Mouse (Mus musculus): Measurements from ENCODE around the gene Rassf4. TPM values are rescaled to one million over a fixed set of nuclear protein-coding genes. Genes with fewer than 3 reads are reported as not detected.

Rassf4 gene
- total RNA-seq, 2 experiments from 2014 or later, result 4.3 to 4.8 TPM

DNA sequence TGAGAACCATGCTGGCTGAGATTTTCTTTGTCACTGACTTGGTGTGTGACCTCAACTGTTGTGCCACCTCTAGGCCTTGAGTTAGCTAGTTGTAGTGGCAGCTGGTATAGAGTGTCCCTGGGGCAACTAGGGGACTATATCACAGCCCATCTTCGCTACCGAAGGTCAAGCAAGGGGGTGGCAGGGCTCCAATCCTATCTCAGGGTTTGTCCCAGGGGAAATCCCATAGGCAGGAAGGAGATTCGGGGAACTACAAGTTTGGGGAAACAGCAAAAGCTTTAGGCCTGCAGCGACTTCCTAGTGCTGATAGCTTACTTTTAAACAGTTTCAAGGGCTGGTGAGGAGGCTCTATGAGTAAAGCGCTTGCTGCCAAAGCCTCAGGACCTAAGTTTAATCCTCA is 1.4 kb downstream of the Rassf4 start:
- DNase-seq (ENCODE audit: low spot score in 2 of 2), result no peak

DNA sequence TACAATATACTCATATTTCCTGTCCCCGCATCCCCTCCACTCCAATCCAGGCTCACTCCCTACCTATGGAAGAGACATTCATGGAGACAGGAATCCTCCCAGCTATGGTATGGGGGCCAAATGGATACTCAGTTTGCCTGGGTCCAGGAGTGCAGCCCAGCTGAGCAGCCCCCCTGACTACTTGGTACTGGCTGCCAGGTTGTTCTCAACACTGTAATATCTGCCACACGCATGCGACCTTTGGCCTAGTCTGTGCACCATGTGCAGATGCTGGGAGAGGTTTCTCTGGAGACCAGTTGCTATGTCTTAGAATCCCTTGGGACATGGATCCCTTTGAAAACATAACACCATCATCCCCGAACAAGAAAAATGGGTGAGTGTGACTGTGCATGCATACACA is 2.0 kb downstream of the Rassf4 start:
- DNase-seq (ENCODE audit: low spot score in 2 of 2), result no peak

DNA sequence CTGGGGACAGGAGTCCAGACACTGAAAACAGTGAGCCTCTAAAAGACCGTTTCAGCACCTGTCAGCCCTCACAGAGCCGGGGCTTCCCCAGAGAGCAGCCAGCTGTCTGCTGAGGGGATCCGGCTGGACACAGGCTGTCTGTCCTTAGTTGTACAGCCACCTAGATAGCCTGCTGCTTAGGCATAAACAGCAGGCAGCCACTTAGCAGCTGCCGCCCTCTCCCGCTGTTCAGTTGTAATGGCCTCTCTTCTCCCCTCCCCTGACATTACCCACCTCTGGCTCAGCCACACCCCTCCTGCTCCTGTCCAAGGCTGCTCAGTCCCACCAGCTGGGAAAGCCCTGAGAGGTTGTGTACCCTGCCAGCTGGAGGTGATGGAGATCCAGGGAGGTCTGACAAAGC is 2.7 kb downstream of the Rassf4 start:
- DNase-seq (ENCODE audit: low spot score in 2 of 2), result no peak

DNA sequence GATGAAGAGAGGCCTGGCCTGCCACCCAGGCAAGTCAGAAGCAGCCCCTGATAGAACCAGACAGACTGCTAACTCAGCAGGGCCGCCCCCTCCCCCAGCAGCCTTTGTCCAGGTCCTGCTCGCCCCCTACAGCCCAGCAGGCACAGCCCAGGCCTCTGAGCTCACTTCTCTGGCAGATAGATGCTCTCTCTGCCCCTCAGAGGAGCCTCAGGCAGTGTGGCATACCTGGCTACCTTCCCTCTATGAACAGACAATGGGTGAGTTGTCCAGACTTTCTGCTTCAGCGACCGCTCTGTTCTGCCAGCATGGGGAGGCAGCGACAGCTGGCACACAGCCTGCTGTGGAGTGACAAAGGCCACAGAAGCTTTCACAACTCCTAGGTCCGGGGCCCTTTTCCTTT is 3.6 kb downstream of the Rassf4 start:
- no peak for DNase-seq (ENCODE audit: low spot score in 2 of 2)

DNA sequence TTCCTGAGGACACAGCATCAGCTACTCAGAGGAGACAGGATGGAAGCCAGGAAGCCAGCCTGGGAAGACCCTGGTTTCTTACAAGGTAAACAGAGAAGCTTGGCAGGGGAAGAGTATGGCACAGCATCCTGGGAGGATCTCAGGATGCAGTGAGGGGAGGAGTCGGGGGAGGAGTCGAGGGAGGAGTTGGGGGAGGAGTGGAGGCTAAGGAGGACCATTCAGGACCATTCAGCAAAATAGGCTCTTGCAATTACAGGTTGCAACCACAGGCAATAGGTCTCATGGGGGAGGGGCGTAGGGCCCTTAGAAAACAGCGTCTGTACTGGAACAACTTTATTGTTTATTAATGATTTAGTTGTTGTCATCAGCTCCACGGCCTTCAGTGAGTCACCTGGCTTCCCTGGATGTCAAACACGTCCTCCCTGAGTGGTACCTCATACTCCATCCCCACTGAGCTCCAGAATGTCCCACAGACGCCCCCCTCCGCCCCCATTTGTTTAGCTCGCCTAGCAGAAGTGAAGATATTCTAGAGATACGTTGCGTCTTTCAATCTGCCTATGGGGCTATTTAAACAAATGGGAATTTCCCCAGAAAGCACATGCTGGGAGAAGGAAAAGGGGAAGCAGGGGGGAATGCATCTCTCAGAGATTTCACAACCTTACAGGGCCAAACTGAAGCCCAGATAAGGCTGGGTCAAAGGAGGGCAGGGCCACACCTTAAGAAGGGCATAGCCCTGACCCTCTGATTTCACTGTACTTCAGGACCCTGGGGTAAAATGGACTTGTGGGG is 4.9 kb downstream of the Rassf4 start:
- no peak for DNase-seq (ENCODE audit: low spot score in 2 of 2)

DNA sequence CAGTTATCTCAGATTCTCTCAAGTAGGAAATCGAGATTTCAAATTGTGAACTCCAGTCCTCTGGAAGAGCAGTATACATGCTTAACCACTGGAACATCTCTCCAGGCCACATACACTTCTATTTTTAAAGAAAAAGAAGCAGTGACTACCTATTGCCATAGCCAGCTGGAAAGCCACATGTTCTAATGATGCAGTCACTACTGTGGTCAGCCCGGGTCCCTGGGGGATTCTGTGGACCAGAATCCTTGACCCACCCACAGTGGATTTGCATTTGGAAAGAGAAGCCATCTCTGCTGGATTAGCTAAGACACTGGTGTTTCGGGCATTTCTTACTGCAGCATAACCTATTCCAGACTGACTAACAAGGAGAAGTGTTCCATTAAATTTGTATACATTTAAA is 6.4 kb downstream of the Rassf4 start:
- no peak for DNase-seq (ENCODE audit: low spot score in 2 of 2)

DNA sequence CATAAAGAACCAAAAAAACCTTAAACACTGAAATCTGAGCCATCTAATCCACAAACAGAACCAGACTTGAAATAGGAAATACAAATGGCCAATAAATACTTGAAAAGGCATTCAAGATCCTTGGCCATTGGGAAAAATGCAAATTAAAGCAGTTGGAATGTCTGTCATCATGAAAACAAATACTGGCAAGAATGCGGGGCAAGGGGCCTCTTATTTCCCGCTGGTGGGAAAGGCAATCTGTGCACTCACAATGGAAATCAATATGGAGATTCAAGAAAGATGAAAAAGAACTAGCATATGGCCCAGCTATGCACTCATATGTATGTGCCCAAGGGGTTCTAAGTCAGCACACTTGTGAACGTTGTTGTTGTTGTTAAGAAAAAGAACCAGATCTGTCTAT is 6.9 kb downstream of the Rassf4 start:
- no peak for DNase-seq (ENCODE audit: low spot score in 2 of 2)

DNA sequence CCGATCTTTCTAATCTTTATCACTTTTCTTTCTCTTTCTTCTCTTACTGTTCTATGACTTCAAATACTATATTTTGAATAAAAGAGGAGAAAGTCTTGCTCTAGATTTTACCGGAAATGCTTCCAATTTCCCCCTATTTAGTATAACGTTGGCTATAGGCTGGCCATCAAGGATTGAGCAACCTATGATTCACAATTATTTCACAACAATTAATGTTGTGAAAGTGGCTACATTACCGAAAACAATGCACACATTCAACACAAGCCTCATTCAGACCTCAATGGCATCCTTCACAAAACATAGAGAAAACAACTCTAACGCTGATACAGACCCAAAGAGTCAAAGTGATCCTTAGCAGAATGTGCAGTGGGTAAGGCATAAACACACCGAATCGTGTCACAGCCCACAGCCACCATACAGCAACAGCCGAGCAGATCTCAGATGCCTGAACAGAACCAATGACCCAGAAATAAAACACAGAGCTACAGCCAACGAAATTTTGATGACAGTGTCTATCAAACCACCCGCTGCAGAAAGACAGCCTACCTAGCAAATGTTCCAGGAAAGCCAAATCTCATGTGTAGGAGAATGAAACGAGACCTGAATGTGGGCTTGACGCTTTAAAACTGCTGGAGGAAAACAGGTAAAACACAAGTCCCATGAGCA is 7.5 kb downstream of the Rassf4 start:
- DNase-seq (ENCODE audit: low spot score in 2 of 2), result no peak

DNA sequence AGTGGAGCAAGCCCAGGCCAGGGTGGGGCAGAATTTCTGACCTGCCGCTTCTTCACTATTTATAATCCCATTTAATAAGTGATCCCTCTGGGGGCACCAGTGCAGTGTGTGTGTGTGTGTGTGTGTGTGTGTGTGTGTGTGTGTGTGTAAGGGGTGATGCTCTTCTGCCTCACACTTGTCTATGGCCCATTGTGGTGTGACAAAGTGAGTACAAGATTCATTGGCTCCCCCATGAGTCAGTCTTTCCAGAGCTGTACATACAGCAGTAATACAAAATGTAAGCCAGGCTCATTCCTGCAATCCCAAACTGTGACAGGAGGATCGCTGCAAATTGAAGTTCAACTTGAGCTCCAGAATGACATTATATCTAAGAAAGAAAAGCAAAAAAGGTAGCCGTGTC is 8.9 kb downstream of the Rassf4 start:
- no peak for DNase-seq (ENCODE audit: low spot score in 2 of 2)

DNA sequence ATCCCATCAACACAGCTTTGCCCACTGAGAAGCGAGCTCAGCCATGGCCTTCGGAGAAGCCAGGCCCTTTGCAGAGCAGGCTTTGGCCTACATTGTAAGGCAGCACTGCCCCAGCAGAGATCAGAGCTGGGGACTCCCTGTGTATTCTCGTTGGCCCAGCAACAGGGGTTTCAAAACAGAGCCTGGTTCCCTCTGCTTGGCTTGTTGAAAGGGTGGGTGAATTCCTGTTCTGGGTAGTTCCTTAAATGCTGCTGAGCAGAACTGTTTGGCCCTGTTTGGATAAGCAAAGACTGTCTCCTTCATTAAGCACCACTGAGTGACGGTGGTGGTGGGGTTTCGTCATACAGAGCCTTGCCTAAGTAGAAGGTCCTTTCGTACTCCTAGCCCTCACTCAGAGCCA is 9.7 kb downstream of the Rassf4 start:
- DNase-seq (ENCODE audit: low spot score in 2 of 2), result no peak

DNA sequence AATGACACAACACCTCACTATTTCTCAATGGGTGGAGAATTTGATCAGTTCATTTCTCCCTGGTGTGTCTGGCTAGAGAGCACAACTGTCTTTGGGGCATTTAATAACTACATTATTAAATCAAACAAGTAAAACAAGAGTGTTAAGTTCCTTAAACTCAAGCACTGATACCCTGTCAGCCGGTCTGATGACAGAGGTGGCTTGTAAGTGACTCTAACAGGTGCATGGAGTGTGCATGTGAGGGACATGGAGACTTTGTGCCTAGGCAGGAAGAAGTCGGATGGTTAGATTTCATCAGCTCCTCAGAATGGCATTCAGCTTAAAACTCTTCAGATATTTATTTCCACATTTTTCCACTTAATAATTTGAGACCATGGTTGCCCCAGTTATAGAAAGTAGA is 10.4 kb downstream of the Rassf4 start:
- DNase-seq (ENCODE audit: low spot score in 2 of 2), result no peak

DNA sequence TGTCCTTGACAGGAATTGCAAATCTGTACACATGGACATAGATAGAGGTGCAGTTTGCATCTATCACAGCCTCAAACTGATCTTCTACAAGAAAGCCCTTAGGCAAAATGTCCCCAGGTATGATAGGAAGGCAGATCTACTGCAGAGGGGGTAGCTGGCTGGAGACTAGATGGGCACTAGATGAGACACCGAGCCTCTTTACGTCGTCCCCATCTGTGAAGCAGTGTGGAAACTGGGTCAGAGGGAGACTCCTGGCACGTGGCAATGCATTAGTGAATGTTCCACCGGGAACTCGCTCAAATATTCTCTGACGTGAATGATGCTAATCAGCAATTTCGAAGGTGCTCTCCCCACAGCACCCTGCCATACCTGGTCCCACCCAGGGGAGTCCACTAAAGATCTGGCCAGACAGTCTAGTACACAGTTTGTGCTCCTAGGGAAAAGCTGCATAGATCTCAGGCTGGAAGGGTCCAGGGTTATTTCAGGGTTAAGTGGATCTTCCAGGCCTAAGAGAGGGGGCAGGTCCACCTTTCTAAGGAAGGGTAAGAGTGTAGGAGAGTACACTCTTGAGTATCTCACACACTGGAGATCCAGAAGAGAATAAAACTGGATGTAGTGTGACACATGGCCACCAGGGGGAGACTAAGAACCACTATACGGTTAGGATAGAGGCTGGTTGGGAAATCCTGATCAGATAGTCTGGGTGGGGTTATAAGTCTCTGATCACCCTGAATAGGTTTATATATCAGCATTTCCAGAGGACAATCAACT is 19.9 kb downstream of the Rassf4 start:
- peak; percentile 74 to 75 for DNase-seq (ENCODE audit: low spot score in 2 of 2)

DNA sequence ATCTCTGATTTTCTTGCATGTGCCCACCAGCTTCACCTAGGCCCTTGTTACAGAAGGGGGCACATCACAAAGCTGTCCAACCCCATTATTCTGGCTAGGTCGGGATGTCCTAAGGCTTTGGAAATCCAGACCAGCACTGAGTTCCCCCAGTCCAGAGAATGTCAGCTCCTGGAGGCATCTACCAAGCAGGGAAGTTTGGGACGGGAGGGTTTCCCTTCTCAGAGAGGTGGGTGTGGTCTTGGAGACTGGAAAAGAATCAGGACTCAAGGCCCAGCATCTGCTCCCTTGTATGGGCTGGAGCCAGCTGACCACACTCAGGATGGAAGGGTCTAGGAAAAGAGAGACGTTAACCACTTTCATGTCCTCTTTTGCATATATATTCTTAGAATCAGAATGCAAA is 20.6 kb downstream of the Rassf4 start:
- no peak for DNase-seq (ENCODE audit: low spot score in 2 of 2)

DNA sequence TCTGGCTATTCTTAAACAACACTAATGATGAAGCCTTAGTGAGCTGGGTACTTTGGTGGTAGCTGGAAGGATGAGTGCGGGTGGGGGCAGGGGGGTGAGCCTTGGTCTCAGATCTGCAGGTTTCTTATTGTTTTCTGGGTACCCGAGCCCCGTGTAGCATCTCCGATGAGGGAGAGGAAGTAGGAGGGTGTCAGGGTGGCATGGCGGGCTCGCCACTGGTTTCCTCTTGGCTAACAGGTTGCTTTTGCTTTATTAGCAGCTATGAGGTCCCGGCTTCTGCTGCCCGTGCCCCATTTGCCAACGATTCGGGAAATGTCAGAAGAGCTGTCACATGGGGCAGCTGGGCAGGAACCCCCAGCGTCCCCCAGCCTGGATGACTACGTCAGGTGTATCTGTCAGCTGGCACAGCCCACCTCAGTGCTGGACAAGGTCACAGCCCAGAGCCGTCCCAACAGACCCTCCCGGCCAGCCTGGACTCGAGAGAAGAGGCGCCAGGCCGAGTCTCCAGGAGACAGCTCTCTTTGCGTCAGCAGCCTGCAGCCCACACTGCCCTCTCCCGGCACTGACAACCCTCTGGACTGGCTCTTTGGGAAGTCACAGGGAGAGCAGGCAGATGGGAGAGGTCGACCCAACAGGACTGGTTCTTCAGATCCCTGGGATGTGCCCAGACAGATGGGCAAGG is 22.2 kb downstream of the Rassf4 start:
- no peak for DNase-seq (ENCODE audit: low spot score in 2 of 2)

DNA sequence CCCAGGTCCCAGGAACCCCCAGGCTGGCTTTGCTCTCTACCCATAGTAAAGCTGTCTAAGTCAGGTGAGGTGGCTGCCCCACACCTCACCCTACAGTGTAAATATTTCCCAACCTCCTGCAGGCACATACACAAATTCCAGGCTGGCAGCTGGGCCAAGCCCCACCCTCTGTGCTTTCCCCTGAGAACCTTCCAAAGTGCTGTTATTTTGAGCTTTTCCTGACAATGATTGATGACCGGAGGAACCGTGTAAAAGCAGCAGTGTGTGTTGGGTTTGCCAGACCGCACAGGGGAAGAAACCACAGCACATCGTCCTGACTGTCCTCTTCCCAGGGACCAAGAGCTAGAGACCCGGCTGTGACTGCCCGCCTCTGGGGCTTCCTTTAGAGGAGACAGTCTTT is 23.3 kb downstream of the Rassf4 start, which contains the start of gene Depp1:
TSS of gene Depp1 (plus strand) at position 204 of the 400 bp plus-strand sequence.
- DNase-seq (ENCODE audit: low spot score in 2 of 2), result no peak

DNA sequence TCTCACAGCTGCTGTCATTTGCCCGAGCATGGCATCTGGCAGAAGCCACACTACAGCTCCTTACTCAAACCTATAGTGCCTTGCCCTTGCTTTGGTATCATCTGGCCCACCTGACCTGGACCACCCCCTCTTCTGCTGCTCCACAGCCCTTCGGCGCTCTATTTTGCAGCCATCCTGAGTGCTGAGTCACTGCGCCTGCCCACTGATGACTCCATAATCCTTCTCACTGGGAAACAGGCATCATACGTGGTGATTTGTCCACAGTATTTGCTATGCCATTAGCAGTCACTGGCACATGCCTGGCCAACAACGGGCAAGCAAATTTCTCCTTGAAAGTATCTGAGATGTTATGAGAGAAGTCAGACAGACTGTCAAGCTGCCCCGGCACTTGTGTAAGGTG is 23.9 kb downstream of the Rassf4 start:
- no peak for DNase-seq (ENCODE audit: low spot score in 2 of 2)

DNA sequence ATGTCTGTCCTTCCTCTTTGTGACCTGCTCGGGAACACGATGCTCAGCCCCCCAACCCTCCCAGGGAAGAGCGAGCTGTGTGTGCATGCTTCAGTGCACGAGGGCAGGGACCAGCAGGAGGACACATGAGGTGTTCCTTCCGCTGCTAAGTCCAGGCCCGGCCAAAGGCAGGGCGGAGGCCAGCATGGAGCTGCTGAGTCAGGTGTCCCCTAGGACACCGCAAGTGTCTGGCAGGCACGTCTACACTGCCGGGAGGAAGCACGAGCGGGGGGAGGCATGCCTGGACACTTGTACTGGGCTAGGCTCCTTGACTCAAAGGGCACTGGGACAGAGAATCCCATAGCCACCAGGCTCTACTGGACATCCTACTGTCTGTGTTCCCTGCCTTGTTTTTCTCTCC is 26.0 kb downstream of the Rassf4 start:
- DNase-seq (ENCODE audit: low spot score in 2 of 2), result no peak

DNA sequence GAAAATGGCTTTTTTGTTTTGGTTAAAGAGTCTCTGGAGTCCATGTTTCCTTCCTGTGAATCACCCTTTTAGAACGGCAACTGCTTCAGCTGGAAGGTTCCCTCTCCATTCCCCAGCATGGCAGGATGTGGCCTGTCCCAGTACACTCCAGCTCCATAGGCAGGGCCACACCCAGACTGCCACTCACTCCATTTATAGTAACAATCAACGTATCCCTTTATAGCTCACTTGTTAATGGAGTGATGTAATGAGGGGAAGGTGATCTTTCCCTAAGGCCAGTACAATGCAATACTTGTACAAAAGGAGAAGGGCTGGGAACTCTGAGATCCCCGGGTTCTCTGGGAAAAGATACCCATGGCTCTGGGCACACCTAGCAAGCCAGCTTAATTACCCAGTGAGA is 29.4 kb downstream of the Rassf4 start:
- DNase-seq (ENCODE audit: low spot score in 2 of 2), result no peak

DNA sequence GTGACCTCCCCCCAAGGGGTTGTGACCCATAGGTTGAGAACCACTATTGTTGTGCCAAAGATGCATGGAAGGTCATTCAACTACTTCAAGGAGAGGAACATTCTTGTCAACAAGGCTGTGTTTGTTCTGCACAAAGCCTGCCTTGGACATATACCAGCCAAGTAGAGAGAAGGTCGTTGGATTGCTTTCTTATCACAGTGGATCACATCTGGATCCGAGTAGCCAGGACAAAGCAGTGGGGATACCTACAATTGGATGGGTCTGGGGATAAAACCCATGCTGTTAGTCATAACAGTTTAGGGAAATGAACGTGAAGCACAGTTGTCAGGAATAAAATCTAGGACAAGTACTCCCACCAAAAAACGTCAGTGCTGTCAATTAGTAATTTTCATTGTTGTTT is 29.9 kb downstream of the Rassf4 start:
- no peak for DNase-seq (ENCODE audit: low spot score in 2 of 2)

DNA sequence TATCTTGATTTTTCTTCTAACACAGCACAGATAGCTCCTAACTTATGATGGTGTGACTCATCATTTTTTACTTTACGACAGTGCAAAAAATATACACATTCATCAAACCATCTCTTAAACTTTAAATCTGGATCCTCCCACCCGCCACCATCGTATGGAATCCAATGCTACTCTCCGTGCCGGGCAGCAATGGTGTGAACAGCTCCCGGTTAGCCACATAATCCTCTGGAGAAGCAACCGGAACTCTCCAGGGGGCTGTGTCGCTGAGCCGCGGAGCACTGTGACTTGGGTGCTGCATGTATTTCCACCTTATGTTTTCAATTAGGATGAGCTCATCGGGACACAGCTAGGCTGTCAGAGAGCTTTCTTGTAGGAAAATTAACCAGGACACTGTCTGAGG is 30.8 kb downstream of the Rassf4 start:
- no peak for DNase-seq (ENCODE audit: low spot score in 2 of 2)

DNA sequence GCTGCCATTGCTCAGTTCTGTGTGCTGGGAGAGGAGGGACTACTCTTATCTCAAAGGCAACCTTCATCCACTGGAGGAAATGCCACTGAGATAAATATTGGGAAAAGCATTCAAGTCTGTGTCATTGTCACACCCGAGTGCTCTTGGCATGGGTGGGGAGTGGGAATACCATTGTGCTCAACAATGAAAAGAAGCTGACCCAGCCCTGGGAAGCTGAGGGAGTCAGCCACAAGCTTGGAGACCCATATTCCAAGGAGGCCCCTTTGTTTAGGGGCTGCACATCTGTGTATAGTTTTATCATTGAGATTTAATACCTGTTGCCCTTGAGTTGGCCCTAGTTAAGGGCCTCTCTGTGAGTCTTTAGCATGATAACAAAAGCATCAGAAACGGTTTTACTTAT is 34.1 kb downstream of the Rassf4 start:
- DNase-seq (ENCODE audit: low spot score in 2 of 2), result no peak

DNA sequence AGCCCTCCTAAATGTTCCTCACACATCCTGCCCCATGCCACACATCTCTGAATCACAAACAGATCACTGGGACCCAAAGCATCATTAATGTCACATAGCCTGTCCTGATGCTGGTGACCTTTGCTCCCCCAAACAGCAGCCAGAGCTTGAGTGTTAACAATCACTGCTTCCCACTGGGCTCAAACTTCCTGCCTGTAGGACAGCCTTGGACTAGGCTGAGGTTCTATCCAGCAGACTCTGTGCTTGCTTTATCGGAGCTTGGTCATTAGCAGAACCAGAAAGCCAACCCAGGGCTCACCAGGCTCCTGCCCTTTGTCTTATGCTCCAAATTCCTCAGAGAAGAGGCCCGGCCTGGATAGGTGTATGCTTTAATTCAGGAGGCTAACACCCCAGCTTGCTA is 34.9 kb downstream of the Rassf4 start:
- DNase-seq (ENCODE audit: low spot score in 2 of 2), result no peak

All from layer of hippocampus, postnatal 10 days (tissue).